Mouse (Mus musculus): ENCODE data around the gene Btbd2.
"Not testable (repeated sequence)": the region's sequence is repeated elsewhere in the genome, so short reads cannot be mapped to it uniquely, and the experiment has no call there.

The Btbd2 gene

GRCm38 (mm10) chr10:80669018-80669417, 12.1 kb upstream of the Btbd2 start:
- no peak for DNase-seq

GRCm38 (mm10) chr10:80668614-80669013, 11.7 kb upstream of the Btbd2 start:
- DNase-seq, result no peak

- no peak for DNase-seq
Observed at GRCm38 (mm10) chr10:80666837-80667412, 10.1 kb upstream of the Btbd2 start.

- no peak for DNase-seq
Observed at GRCm38 (mm10) chr10:80665981-80666733, 9.3 kb upstream of the Btbd2 start.

- DNase-seq, result no peak
Observed at GRCm38 (mm10) chr10:80665459-80665858, 8.6 kb upstream of the Btbd2 start.

GRCm38 (mm10) chr10:80665016-80665380, 8.1 kb upstream of the Btbd2 start:
- DNase-seq, result no peak

- DNase-seq, result no peak
Observed at GRCm38 (mm10) chr10:80664197-80665015, 7.5 kb upstream of the Btbd2 start.

GRCm38 (mm10) chr10:80663485-80664196, 6.8 kb upstream of the Btbd2 start:
- peak; percentile 49 for DNase-seq

- peak; percentile 87 for DNase-seq
Observed at GRCm38 (mm10) chr10:80661149-80661548, 4.3 kb upstream of the Btbd2 start.

- DNase-seq, result peak; percentile 85
Observed at GRCm38 (mm10) chr10:80659213-80659612, 2.3 kb upstream of the Btbd2 start.

- peak; percentile 63 for DNase-seq
Observed at GRCm38 (mm10) chr10:80658841-80659202, 2.0 kb upstream of the Btbd2 start.

GRCm38 (mm10) chr10:80658194-80658840, 1.4 kb upstream of the Btbd2 start:
- DNase-seq, result peak; percentile 43

- peak; percentile 98 for DNase-seq
Observed at GRCm38 (mm10) chr10:80656130-80656862, 575 bp downstream of the Btbd2 start.

GRCm38 (mm10) chr10:80655406-80656129, 1.3 kb downstream of the Btbd2 start:
- no peak for DNase-seq

GRCm38 (mm10) chr10:80654866-80655265, 2.0 kb downstream of the Btbd2 start:
- no peak for DNase-seq

GRCm38 (mm10) chr10:80653156-80653720, 3.6 kb downstream of the Btbd2 start:
- DNase-seq, result no peak

GRCm38 (mm10) chr10:80650392-80650791, 6.5 kb downstream of the Btbd2 start:
- DNase-seq, result no peak

- not testable (repeated sequence) for DNase-seq
Observed at GRCm38 (mm10) chr10:80649910-80650309, 7.0 kb downstream of the Btbd2 start.

- no peak for DNase-seq
Observed at GRCm38 (mm10) chr10:80646936-80647335, 9.9 kb downstream of the Btbd2 start.

GRCm38 (mm10) chr10:80635345-80635744, 21.5 kb downstream of the Btbd2 start:
- no peak for DNase-seq

- no peak for DNase-seq
Observed at GRCm38 (mm10) chr10:80628925-80629324, 27.9 kb downstream of the Btbd2 start.

Measured in thymus, postnatal 14 days (tissue).